ENCODE assay signal across 8 mouse cellular contexts in the genomic region with DNA sequence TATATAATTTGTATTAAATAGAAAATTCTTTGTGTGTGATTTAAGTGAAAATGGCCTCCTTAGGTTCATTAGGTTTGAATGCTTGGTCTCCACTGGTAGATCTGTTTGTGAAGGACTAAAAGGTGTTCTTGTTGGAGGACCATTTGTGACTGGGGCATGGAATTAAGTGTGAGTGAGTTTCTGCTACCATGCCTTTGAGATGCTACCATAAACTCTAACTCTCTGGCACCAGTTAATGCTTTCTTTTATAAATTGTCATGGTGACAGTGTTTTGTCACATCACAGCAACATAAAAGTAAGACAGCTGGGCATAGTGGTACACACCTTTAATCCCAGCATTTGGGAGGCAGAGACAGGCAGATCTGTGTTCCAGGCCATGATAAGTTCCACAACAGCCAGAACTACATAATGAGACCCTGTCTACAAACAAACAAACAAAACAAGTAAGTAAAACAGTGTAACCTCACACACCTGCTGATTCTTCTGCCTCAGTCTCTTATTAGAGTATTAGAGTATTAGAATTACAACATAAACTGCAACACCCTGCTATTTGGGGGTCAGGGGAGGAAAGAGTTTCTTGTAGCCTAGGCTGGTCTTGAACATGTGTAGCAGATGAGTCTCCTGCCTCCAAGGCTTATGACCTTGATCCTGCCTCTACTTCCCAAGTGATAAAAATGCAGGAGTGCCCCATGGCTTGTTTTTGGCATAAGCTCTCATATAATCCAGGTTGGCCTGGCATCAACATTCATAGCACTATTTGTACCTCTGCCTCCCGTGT. TPM values are rescaled to one million over a fixed set of nuclear protein-coding genes. Genes with fewer than 3 reads are reported as not detected.
DNase-seq lines count a peak whose midpoint lies in the region; ATAC-seq and TF ChIP-seq lines count a peak whose summit lies in the region.

No protein-coding gene starts in this region.

- in situ Hi-C loops in CH12.LX (cut with MboI; ENCODE audit: low pct_ligation_motif_present, low pct_unique_long_range_greater_than_20kb, low sequenced_read_pairs): loop anchor here (5.0 kb wide), 1 partner anchor 35 kb away; no protein-coding TSS in a partner anchor

- H3K36me3 ChIP-seq in heart, embryonic 15.5 days: no peaks in the 10 kb centered on the region
- no peaks in the 10 kb centered on the region for H3K36me3 ChIP-seq in CH12.LX (replicated peaks in 1 of 2; ENCODE audit: control insufficient read depth in 1 of 2, insufficient read depth in 1 of 2, low read length in 1 of 2)
- no peaks in the 10 kb centered on the region for H3K36me3 ChIP-seq in forebrain, embryonic 14.5 days (ENCODE audit: control insufficient read depth, insufficient read depth, low read length)
- H3K36me3 ChIP-seq in liver, postnatal 0 days (replicated peaks; ENCODE audit: insufficient read depth, low read length): no peaks in the 10 kb centered on the region

- no peaks in the 10 kb centered on the region for H3K27me3 ChIP-seq in heart, embryonic 15.5 days
- H3K27me3 ChIP-seq in CH12.LX (replicated peaks): no peaks in the 10 kb centered on the region
- H3K27me3 ChIP-seq in forebrain, embryonic 14.5 days (replicated peaks; ENCODE audit: control insufficient read depth, insufficient read depth, low read length): no peaks in the 10 kb centered on the region
- no peaks in the 10 kb centered on the region for H3K27me3 ChIP-seq in liver, postnatal 0 days (ENCODE audit: insufficient read depth, low read length)

- 37% methylated on average over 1 of the region's 1 CpGs for WGBS in heart, embryonic 15.5 days
- 62% methylated on average over 1 of the region's 1 CpGs for WGBS in forebrain, embryonic 14.5 days
- WGBS in liver, postnatal 0 days (ENCODE audit: insufficient replicate concordance): 25% methylated on average over 1 of the region's 1 CpGs

- H3K9me3 ChIP-seq in heart, embryonic 15.5 days (replicated peaks): no peaks in the 10 kb centered on the region
- H3K9me3 ChIP-seq in CH12.LX (replicated peaks; ENCODE audit: low read length): no peaks in the 10 kb centered on the region
- H3K9me3 ChIP-seq in forebrain, embryonic 14.5 days (replicated peaks; ENCODE audit: control insufficient read depth, low read length): no peaks in the 10 kb centered on the region
- H3K9me3 ChIP-seq in liver, postnatal 0 days (ENCODE audit: low read length): no peaks in the 10 kb centered on the region

- TF ChIP-seq POLR2A in CH12.LX (IDR thresholded peaks at IDR 0.05; ENCODE audit: low read depth, low read length): 0 out of 2 replicates have a peak, but pooled peaks have one; percentile 61

- no peak overlapping the region for H3K4me2 ChIP-seq in heart, embryonic 15.5 days
- no peak overlapping the region for H3K4me2 ChIP-seq in CH12.LX (ENCODE audit: insufficient read depth, low read depth, poor library complexity, severe bottlenecking)
- H3K4me2 ChIP-seq in forebrain, embryonic 14.5 days (ENCODE audit: low read length): no peak overlapping the region
- H3K4me2 ChIP-seq in liver, postnatal 0 days (ENCODE audit: low read depth, low read length): no peak overlapping the region

- no peak for TF ChIP-seq CTCF in CH12.LX (conservative IDR thresholded peaks at IDR 0.05 in 1 of 2, IDR thresholded peaks at IDR 0.05 in 1 of 2; ENCODE audit: low read depth in 2 of 2, low read length in 2 of 2)
- no peak for TF ChIP-seq CTCF in liver, postnatal 0 days (IDR thresholded peaks at IDR 0.05; ENCODE audit: low read depth)

- no peaks in the 10 kb centered on the region for H3K79me2 ChIP-seq in CH12.LX (replicated peaks; ENCODE audit: control insufficient read depth, extremely low read depth, insufficient read depth, poor library complexity, severe bottlenecking)

- dilution Hi-C loops in CH12.LX (cut with MboI; ENCODE audit: extremely low pct_ligation_motif_present, extremely low pct_unique_long_range_greater_than_20kb, low sequenced_read_pairs): no loop called here

- TF ChIP-seq RAD21 in CH12.LX (IDR thresholded peaks at IDR 0.05; ENCODE audit: low read depth, low read length): no peak

- peak overlapping the region; percentile 76 for H3K27ac ChIP-seq in heart, embryonic 15.5 days
- no peak overlapping the region for H3K27ac ChIP-seq in CH12.LX (ENCODE audit: insufficient read depth, low read depth)
- peak overlapping the region; percentile 10; the same call in 1 of the 2 replicates for H3K27ac ChIP-seq in forebrain, embryonic 14.5 days (ENCODE audit: low read depth, low read length)
- peak overlapping the region; percentile 50 for H3K27ac ChIP-seq in liver, postnatal 0 days (ENCODE audit: low read depth)

- no peak for TF ChIP-seq EP300 in CH12.LX (IDR thresholded peaks at IDR 0.05; ENCODE audit: low read length)
- TF ChIP-seq EP300 in liver, postnatal 0 days (IDR thresholded peaks at IDR 0.05; ENCODE audit: low read depth): no peak

- DNase-seq in heart, adult 9 months (ENCODE audit: low spot score in 2 of 2): no peak
- peak; percentile 88 for DNase-seq in CH12.LX (ENCODE audit: extremely low read depth)
- DNase-seq in forebrain, embryonic 14.5 days (ENCODE audit: low spot score): peak; percentile 65
- no peak for DNase-seq in liver, postnatal 0 days
- DNase-seq in frontal cortex, postnatal 25 days (ENCODE audit: low spot score in 2 of 2): no peak
- DNase-seq in cerebellum, adult 18-20 months: no peak

- no peak overlapping the region for H3K4me3 ChIP-seq in heart, embryonic 15.5 days
- H3K4me3 ChIP-seq in CH12.LX (replicated peaks in 1 of 3; ENCODE audit: low read depth in 2 of 3, low read length in 2 of 3, poor library complexity in 1 of 3): no peak overlapping the region
- no peak overlapping the region for H3K4me3 ChIP-seq in forebrain, embryonic 14.5 days (ENCODE audit: low read depth, low read length)
- no peak overlapping the region for H3K4me3 ChIP-seq in liver, postnatal 0 days (ENCODE audit: low read depth, low read length)

- no peak overlapping the region for H3K9ac ChIP-seq in heart, embryonic 15.5 days
- H3K9ac ChIP-seq in CH12.LX (ENCODE audit: insufficient read depth, low read depth): no peak overlapping the region
- H3K9ac ChIP-seq in forebrain, embryonic 14.5 days (ENCODE audit: low read length): no peak overlapping the region
- H3K9ac ChIP-seq in liver, postnatal 0 days (replicated peaks): no peak overlapping the region

- no peak for ATAC-seq in heart, embryonic 15.5 days (replicated peaks; ENCODE audit: insufficient number of reproducible peaks, insufficient read depth, low FRiP score, low read depth)
- no peak for ATAC-seq in forebrain, embryonic 14.5 days
- no peak for ATAC-seq in liver, postnatal 0 days
- no peak for ATAC-seq in frontal cortex, adult (ENCODE audit: low TSS enrichment)

- H3K4me1 ChIP-seq in heart, embryonic 15.5 days (replicated peaks): peaks cover 11% of the 10 kb centered on the region
- H3K4me1 ChIP-seq in CH12.LX (ENCODE audit: control insufficient read depth in 1 of 2, insufficient read depth in 2 of 2): peaks cover 2 to 39% of the 10 kb centered on the region in 2 experiments
- peaks cover 5% of the 10 kb centered on the region; the same call in 1 of the 2 replicates for H3K4me1 ChIP-seq in forebrain, embryonic 14.5 days (ENCODE audit: control insufficient read depth, insufficient read depth, low read length)
- peaks cover 12% of the 10 kb centered on the region for H3K4me1 ChIP-seq in liver, postnatal 0 days (ENCODE audit: insufficient read depth)

TF ChIP-seq in CH12.LX, 34 proteins besides CTCF, POLR2A, EP300 and RAD21:
- TF ChIP-seq MYC (IDR thresholded peaks at IDR 0.05; ENCODE audit: low read depth, low read length): no peak
- TF ChIP-seq PAX5 (IDR thresholded peaks at IDR 0.05; ENCODE audit: low read length): no peak
- no peak for TF ChIP-seq GABPA (IDR thresholded peaks at IDR 0.05; ENCODE audit: insufficient replicate concordance, low read depth, low read length)
- TF ChIP-seq SIN3A (IDR thresholded peaks at IDR 0.05; ENCODE audit: low read length): no peak
- no peak for TF ChIP-seq MAFK (IDR thresholded peaks at IDR 0.05; ENCODE audit: insufficient replicate concordance, low read length)
- no peak for TF ChIP-seq ZNF384 (IDR thresholded peaks at IDR 0.05; ENCODE audit: low read depth, low read length)
- no peak for TF ChIP-seq UBTF (IDR thresholded peaks at IDR 0.05; ENCODE audit: low read depth, low read length)
- no peak for TF ChIP-seq CHD1 (IDR thresholded peaks at IDR 0.05; ENCODE audit: low read depth, low read length)
- no peak for TF ChIP-seq E2F4 (IDR thresholded peaks at IDR 0.05; ENCODE audit: insufficient replicate concordance, low read depth, low read length)
- TF ChIP-seq ETS1 (conservative IDR thresholded peaks at IDR 0.05; ENCODE audit: low read depth, low read length): no peak
- TF ChIP-seq CHD2 (IDR thresholded peaks at IDR 0.05; ENCODE audit: low read length): no peak
- no peak for TF ChIP-seq NELFE (IDR thresholded peaks at IDR 0.05; ENCODE audit: low read depth, low read length)
- TF ChIP-seq ZC3H11A (IDR thresholded peaks at IDR 0.05; ENCODE audit: low read depth, low read length): no peak
- no peak for TF ChIP-seq USF2 (conservative IDR thresholded peaks at IDR 0.05; ENCODE audit: low read depth, low read length)
- TF ChIP-seq RCOR1 (conservative IDR thresholded peaks at IDR 0.05; ENCODE audit: low read depth, low read length): no peak
- no peak; the same call in 1 of the 2 replicates for TF ChIP-seq JUN (IDR thresholded peaks at IDR 0.05; ENCODE audit: insufficient read depth, low read depth, low read length)
- TF ChIP-seq POLR2AphosphoS2 (IDR thresholded peaks at IDR 0.05; ENCODE audit: low read depth, low read length): no peak
- TF ChIP-seq ELF1 (IDR thresholded peaks at IDR 0.05; ENCODE audit: low read depth, low read length): no peak
- no peak for TF ChIP-seq TCF12 (IDR thresholded peaks at IDR 0.05; ENCODE audit: low read depth, low read length)
- no peak for TF ChIP-seq IRF4 (IDR thresholded peaks at IDR 0.05; ENCODE audit: low read depth, low read length)

RNA-seq across cellular contexts. Expression of a gene that starts 22.6 kb away (rescaled TPM):
- polyA plus RNA-seq in heart, embryonic 15.5 days (2015; fragmentation: Nextera tagmentation; extraction: Ambion mirVana): 0.24 and 0.27 TPM in 2 replicates
- total RNA-seq in CH12.LX (2012; rRNA removed) (1.4 and 1.5 TPM in 2 replicates), CH12.LX (2014; rRNA removed) (1.4 and 2.1 TPM in 2 replicates)
- polyA plus RNA-seq in CH12.LX (2012; ENCODE audit: insufficient read length, low read depth): 1.3 and 1.6 TPM in 2 replicates
- polyA plus RNA-seq in forebrain, embryonic 14.5 days (2014; fragmentation: Nextera tagmentation; extraction: Ambion mirVana): 0.21 and 0.24 TPM in 2 replicates
- polyA plus RNA-seq in liver, postnatal 0 days (2015; fragmentation: Nextera tagmentation; extraction: Ambion mirVana): 0.24 TPM in 1 of 2 replicates, not detected in the other

RNA-seq across cellular contexts. Expression of a gene that starts 22.7 kb away (rescaled TPM):
- 8.5 and 9.5 TPM in 2 replicates for polyA plus RNA-seq in heart, embryonic 15.5 days (2015; fragmentation: Nextera tagmentation; extraction: Ambion mirVana)
- total RNA-seq in CH12.LX (2012; rRNA removed) (5.3 and 6.8 TPM in 2 replicates), CH12.LX (2014; rRNA removed) (5.6 and 6.3 TPM in 2 replicates)
- polyA plus RNA-seq in CH12.LX (2012; ENCODE audit: insufficient read length, low read depth): 4.8 and 6.1 TPM in 2 replicates
- polyA plus RNA-seq in forebrain, embryonic 14.5 days (2014; fragmentation: Nextera tagmentation; extraction: Ambion mirVana): 4.5 and 8.1 TPM in 2 replicates
- 1.6 and 2.6 TPM in 2 replicates for polyA plus RNA-seq in liver, postnatal 0 days (2015; fragmentation: Nextera tagmentation; extraction: Ambion mirVana)

Comparison
In these comparisons a context has a peak if more than half of its experiments do, and no peak if none do; other contexts are left out.
1. DNase-seq: peak in CH12.LX (single experiment) and forebrain, embryonic 14.5 days (single experiment); none in heart, adult 9 months (0 of 2), liver, postnatal 0 days (single experiment), frontal cortex, postnatal 25 days (0 of 2) and cerebellum, adult 18-20 months (0 of 2).